Mouse (Mus musculus) intestine, embryonic 14.5 days (tissue): ENCODE data around the gene Ubac1. TPM values are rescaled to one million over a fixed set of nuclear protein-coding genes. Genes with fewer than 3 reads are reported as not detected.

Experiments used
- ATAC-seq: fragments of 200-750 bp; cut with Nextera tagmentation; replicated peaks from 2 replicates; pipeline ENCODE4 v1.8.0; 2017; ENCODE audit warnings: low read depth, moderate number of reproducible peaks, moderate TSS enrichment, moderate library complexity; ENCODE audit not compliant: low FRiP score, low TSS enrichment
- DNase-seq: peaks from one replicate; pipeline ENCODE4 v3.0.0-alpha.2; 2018; ENCODE audit warnings: low spot score
- H3K27ac ChIP-seq: fragments of 300-500 bp; sonication (generic); 2 replicates; pipeline ENCODE4 v1.5.1; 2014; ENCODE audit warnings: low read depth, mild to moderate bottlenecking, control low read depth
- H3K27me3 ChIP-seq: fragments of 300-500 bp; sonication (generic); replicated peaks from 2 replicates; pipeline ENCODE4 v1.6.1; 2014; ENCODE audit warnings: low read length, control low read depth; ENCODE audit not compliant: control insufficient read depth, insufficient read depth
- H3K36me3 ChIP-seq: fragments of 300-500 bp; sonication (generic); 2 replicates; pipeline ENCODE4 v1.6.1; 2014; ENCODE audit warnings: low read length, control low read depth; ENCODE audit not compliant: control insufficient read depth, insufficient read depth
- H3K4me1 ChIP-seq: fragments of 300-500 bp; sonication (generic); replicated peaks from 2 replicates; pipeline ENCODE4 v1.6.1; 2014; ENCODE audit warnings: low read length, control low read depth, mixed read lengths; ENCODE audit not compliant: control insufficient read depth, insufficient read depth
- H3K4me2 ChIP-seq: fragments of 300-500 bp; sonication (generic); 2 replicates; pipeline ENCODE4 v1.6.1; 2014; ENCODE audit warnings: low read length
- H3K4me3 ChIP-seq: fragments of 300-500 bp; sonication (generic); 2 replicates; pipeline ENCODE4 v1.5.1; 2014; ENCODE audit warnings: low read depth, low read length, control low read depth, mixed read lengths
- H3K9ac ChIP-seq: fragments of 300-500 bp; sonication (generic); 2 replicates; pipeline ENCODE4 v1.6.1; 2014; ENCODE audit warnings: mild to moderate bottlenecking, low read length
- H3K9me3 ChIP-seq: fragments of 300-500 bp; sonication (generic); 2 replicates; pipeline ENCODE4 v1.6.1; 2016; ENCODE audit warnings: low read length, control low read depth; ENCODE audit not compliant: control insufficient read depth
- WGBS: fragments of 180-500 bp; shearing (Covaris S2); extraction: QIAGEN DNeasy Blood & Tissue Kit; methylation state at CpG from one replicate; pipeline ENCODE4 v1.1.7; 2014; 5-methylcytosine and 5-hydroxymethylcytosine counted together
- polyA plus RNA-seq: library from polyadenylated mRNA; unstranded; fragments of >200 nt; fragmentation: Nextera tagmentation; extraction: Ambion mirVana; gene quantifications from 2 replicates; pipeline ENCODE4 v1.2.1, GENCODE M21; 2014

Ubac1 gene
- polyA plus RNA-seq, 1 experiment from 2014 or later, result 90.3 TPM

DNA sequence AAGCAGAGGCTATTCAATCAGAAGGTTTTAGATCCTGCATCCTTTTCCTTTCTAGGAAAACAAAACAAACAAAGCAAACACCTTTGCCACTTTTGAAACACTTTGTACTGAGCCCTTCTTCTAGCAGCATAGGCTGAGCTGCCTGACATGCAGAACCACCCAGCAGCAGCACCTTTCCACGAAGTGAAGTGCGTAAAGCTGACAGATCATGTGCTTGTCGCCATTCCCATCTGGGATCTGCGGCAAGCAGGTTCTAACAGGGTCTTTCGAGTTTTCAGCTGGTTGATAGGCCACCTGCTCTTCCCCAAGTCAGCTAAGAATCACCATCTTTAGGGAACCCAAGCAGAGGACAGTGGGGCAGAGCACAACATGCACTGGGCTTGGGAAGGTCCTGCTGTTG is 34.7 kb upstream of the Ubac1 start:
- Histone ChIP-seq H3K9me3 (no peaks in the 10 kb centered on the region), H3K27me3 (no peaks in the 10 kb centered on the region), H3K9ac (no peak overlapping the region), H3K27ac (no peak overlapping the region), H3K4me2 (no peak overlapping the region), H3K4me1 (0 out of 2 replicates have a peak, but pooled peaks cover 6% of the 10 kb centered on the region), H3K4me3 (no peak overlapping the region), H3K36me3 (0 out of 2 replicates have a peak, but pooled peaks cover 7% of the 10 kb centered on the region)
- DNase-seq (no peak), ATAC-seq (no peak)
- 48% methylated on average over 5 of the region's 5 CpGs for WGBS

DNA sequence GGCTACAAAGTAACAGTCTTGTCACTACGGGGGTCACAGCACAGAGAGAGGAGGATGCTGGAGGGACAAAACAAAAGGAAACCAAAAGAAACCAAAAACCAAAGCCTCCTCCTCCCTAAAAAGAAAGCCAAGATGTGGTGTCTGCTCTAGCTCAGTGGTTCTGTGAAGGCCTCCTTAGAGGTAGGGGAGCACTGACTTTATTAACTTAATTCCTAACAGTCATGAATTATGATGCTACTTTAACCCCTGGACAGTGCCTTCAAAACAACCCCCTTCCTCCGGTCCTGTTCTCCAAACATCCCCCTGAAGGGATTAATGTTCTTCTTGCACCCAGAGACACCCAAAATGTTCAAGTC is 34.2 kb upstream of the Ubac1 start:
- 25% methylated on average over 2 of the region's 2 CpGs for WGBS
- 0 out of 2 replicates have a peak, but pooled peaks cover 6% of the 10 kb centered on the region for H3K4me1 ChIP-seq
- 0 out of 2 replicates have a peak overlapping the region, but pooled peaks have one; percentile 0 for H3K27ac ChIP-seq
- no peak overlapping the region for H3K4me3 ChIP-seq
- no peak for ATAC-seq
- H3K27me3 ChIP-seq, result no peaks in the 10 kb centered on the region
- H3K4me2 ChIP-seq, result no peak overlapping the region
- H3K9me3 ChIP-seq, result no peaks in the 10 kb centered on the region
- H3K9ac ChIP-seq, result no peak overlapping the region
- no peak for DNase-seq
- H3K36me3 ChIP-seq, result 0 out of 2 replicates have a peak, but pooled peaks cover 7% of the 10 kb centered on the region

DNA sequence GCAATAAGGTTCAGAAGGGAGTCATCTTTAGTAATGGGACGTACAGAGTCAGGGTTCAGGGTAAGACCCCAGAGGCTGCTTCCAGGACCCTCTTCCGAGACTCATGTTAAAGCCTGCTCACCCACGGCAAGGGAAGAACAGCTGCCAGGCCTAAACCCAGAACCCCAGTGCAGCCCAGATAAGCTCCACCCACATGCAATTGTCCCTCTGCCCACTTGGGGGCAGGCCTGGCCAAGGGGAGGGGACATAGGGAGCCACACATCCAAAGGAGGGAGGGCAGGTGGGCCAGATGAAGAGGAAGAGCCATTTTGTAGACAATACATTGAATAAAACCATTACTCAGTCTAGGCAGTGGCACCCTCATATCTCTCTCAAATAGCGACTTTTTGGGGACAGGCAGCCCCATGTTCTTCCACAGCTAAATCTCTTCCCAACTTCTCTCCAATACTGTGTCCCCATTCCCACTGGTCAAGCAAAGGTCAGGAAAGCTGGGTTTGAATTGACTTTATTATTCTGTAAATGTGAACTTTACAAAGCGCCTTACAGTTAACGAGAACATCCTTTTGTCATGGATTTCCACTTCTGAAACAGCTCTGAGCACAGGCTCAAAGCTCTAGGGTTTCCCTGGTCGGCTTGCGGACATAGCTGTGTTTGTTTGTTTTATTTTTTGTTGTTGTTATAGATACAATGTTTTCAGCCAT is 33.6 kb upstream of the Ubac1 start:
- H3K27ac ChIP-seq, result 0 out of 2 replicates have a peak overlapping the region, but pooled peaks have one; percentile 0
- H3K4me1 ChIP-seq, result 0 out of 2 replicates have a peak, but pooled peaks cover 6% of the 10 kb centered on the region
- no peaks in the 10 kb centered on the region for H3K27me3 ChIP-seq
- H3K4me2 ChIP-seq, result no peak overlapping the region
- ATAC-seq (0 out of 2 replicates have a peak, but pooled peaks have one; percentile 13), DNase-seq (peak; percentile 83)
- H3K9ac ChIP-seq, result no peak overlapping the region
- H3K36me3 ChIP-seq, result 0 out of 2 replicates have a peak, but pooled peaks cover 6% of the 10 kb centered on the region
- no peak overlapping the region for H3K4me3 ChIP-seq
- no peaks in the 10 kb centered on the region for H3K9me3 ChIP-seq
- WGBS, result 44% methylated on average over 8 of the region's 8 CpGs

DNA sequence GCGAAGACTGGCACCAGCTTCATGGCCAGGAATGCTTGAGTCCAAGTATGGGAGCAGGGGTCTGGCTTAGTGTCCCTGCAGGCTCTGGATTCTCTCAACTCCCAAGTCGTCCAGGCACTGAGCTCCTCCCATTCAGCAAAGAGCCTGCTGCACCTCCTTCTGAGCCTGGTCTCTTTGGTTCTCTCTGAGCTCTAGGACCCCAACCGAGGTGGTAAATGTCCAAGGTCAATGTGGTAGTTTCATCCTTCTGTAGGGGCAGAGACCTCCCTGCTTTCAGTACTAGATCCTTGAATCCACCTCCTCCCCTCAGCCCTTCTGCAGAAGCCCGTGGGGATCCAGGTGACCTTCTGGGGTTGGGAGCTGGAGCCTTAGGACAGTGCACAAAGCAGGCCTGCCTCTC is 31.3 kb upstream of the Ubac1 start:
- ATAC-seq (no peak), DNase-seq (no peak)
- Histone ChIP-seq H3K4me3 (no peak overlapping the region), H3K36me3 (no peaks in the 10 kb centered on the region), H3K27me3 (no peaks in the 10 kb centered on the region), H3K9me3 (no peaks in the 10 kb centered on the region), H3K4me2 (no peak overlapping the region), H3K27ac (no peak overlapping the region), H3K4me1 (0 out of 2 replicates have a peak, but pooled peaks cover 6% of the 10 kb centered on the region), H3K9ac (no peak overlapping the region)
- WGBS, result 25% methylated on average over 4 of the region's 4 CpGs

DNA sequence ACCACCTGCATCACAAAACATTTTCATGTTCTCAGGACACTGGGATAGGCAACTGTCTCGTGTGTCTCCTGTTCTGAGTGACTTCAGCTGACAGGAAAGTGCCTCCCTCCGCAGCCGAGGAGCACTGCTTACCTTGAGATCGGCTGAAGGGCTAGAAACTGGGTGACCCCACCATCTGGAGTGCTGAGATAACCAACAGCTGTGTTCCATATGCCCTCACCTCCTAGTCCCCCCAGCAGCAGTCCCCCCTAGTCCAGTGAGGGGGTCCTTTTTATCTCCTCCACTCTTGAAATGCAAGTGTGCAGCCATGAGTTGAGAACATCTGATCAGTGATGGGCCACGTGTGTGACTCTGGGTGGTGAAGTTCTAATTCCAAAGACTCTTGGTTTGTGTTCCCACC is 27.3 kb upstream of the Ubac1 start:
- Histone ChIP-seq H3K4me3 (no peak overlapping the region), H3K27ac (no peak overlapping the region), H3K4me2 (no peak overlapping the region), H3K4me1 (no peaks in the 10 kb centered on the region), H3K36me3 (no peaks in the 10 kb centered on the region), H3K27me3 (no peaks in the 10 kb centered on the region), H3K9ac (no peak overlapping the region), H3K9me3 (no peaks in the 10 kb centered on the region)
- WGBS, result 47% methylated on average over 5 of the region's 5 CpGs
- ATAC-seq (no peak), DNase-seq (no peak)

DNA sequence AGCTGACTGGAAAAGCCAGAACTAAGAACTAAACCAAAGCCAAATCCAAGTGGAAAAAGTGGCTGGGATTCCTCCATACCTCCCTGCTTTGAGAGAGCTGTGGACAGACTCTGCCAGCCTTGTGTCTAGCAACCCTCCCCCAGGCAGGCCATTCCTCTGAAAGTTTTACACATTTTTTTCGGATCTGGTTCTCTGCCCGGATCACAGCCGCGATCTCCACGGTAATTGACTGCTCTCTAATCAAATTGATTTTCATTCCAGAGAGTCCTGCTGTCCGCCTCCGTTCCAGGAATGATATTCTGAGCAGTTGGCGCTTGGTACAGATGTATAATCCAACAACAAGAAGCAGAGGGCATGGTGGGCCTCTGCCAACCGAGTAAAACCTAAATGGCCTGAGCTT is 22.7 kb upstream of the Ubac1 start:
- Histone ChIP-seq H3K4me2 (no peak overlapping the region), H3K4me3 (no peak overlapping the region), H3K36me3 (no peaks in the 10 kb centered on the region), H3K27me3 (no peaks in the 10 kb centered on the region), H3K27ac (no peak overlapping the region), H3K4me1 (peaks cover 12% of the 10 kb centered on the region), H3K9ac (no peak overlapping the region), H3K9me3 (no peaks in the 10 kb centered on the region)
- no peak for ATAC-seq
- WGBS, result 75% methylated on average over 9 of the region's 9 CpGs
- DNase-seq, result no peak

DNA sequence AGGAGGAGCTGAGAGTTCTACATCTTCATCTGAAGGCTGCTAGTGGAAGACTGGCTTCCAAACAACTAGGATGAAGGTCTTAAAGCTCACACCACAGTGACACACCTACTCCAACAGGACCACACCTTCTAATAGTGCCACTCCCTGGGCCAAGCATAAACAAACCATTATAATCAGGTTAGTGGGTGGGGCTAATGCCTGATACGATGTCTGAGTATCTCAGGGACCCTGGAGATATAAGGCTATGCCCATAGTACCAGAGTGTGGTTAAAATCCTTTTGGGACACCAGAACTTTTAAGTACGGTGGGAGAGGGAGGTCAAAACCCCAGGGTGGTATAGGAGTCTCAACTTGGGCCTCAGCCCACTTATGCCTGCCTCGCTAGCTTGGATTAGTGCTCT is 21.1 kb upstream of the Ubac1 start:
- Histone ChIP-seq H3K4me1 (peaks cover 12% of the 10 kb centered on the region), H3K9ac (no peak overlapping the region), H3K4me2 (no peak overlapping the region), H3K4me3 (no peak overlapping the region), H3K27ac (no peak overlapping the region), H3K27me3 (no peaks in the 10 kb centered on the region), H3K36me3 (no peaks in the 10 kb centered on the region), H3K9me3 (no peaks in the 10 kb centered on the region)
- WGBS, result 79% methylated on average over 3 of the region's 3 CpGs
- DNase-seq, result no peak
- ATAC-seq, result no peak

DNA sequence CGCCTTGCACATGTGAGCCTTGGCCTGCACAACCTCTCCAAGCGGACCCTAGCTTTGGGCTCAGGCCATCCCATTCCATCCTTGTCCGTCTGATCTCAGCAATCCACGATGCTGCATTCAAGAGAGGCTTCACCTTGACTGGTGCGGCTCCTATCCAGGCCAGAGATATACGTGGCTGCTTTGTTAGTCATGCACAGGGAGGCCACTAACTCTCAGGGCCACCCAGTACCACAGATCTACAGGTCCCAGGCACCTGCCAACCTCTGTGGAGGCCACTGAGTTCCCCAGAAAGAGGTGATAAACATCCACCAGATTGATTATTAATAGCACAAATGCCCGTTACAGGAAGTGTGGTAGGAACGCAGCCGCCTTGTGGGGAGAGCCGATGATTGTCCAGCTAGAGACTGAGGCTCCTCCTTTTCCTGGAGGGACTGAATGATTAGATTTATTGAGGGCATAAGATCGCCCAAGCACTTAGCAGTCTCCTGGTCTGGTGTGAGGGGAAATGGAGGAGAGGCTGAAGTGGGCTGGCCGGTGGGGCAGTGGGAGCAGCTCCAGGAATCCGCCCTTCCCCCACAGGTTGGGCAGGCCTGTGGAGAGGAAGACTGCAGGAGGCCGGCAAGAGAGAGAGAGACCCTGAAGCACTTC is 19.7 kb upstream of the Ubac1 start:
- WGBS, result 28% methylated on average over 14 of the region's 14 CpGs
- no peaks in the 10 kb centered on the region for H3K9me3 ChIP-seq
- H3K4me3 ChIP-seq, result no peak overlapping the region
- peaks cover 12% of the 10 kb centered on the region for H3K4me1 ChIP-seq
- DNase-seq (peak; percentile 55), ATAC-seq (peak; percentile 56)
- no peak overlapping the region for H3K9ac ChIP-seq
- H3K36me3 ChIP-seq, result no peaks in the 10 kb centered on the region
- H3K4me2 ChIP-seq, result peak overlapping the region; percentile 18; the same call in 1 of the 2 replicates
- H3K27ac ChIP-seq, result no peak overlapping the region
- H3K27me3 ChIP-seq, result no peaks in the 10 kb centered on the region
